20 mouse cellular contexts compared by ENCODE assay signal in genomic region chr3:89346815-89347540, GRCm38 (mm10). TPM values are rescaled to one million over a fixed set of nuclear protein-coding genes. Genes with fewer than 3 reads are reported as not detected.
DNase-seq lines count a peak whose midpoint lies in the region; ATAC-seq and TF ChIP-seq lines count a peak whose summit lies in the region.
"Had no signal": no experiment of that assay in that cellular context is flagged by ENCODE, and none has a peak within 500 bp of the region (broad histone marks: within the 10 kb centered on the region; RNA-seq: fewer than 3 reads in every experiment).

No protein-coding gene starts in this region.

- no peak overlapping the region for H3K4me2 ChIP-seq in limb, embryonic 11.5 days (ENCODE audit: low read depth, severe bottlenecking)
- H3K4me2 ChIP-seq in intestine, postnatal 0 days (replicated peaks; ENCODE audit: low read depth), result no peak overlapping the region
- no peak overlapping the region for H3K4me2 ChIP-seq in hindbrain, embryonic 12.5 days (replicated peaks)

- no peak for TF ChIP-seq CTCF in bone marrow, adult 2 months (IDR thresholded peaks at IDR 0.05; ENCODE audit: control insufficient read depth, insufficient read depth, low read length)
- TF ChIP-seq CTCF in intestine, postnatal 0 days (IDR thresholded peaks at IDR 0.05; ENCODE audit: low read depth), result no peak

- no peak overlapping the region for H3K27ac ChIP-seq in limb, embryonic 11.5 days (replicated peaks; ENCODE audit: low read depth, low read length)
- no peak overlapping the region for H3K27ac ChIP-seq in limb, embryonic 10.5 days
- peak overlapping the region; percentile 41; the same call in 1 of the 2 replicates for H3K27ac ChIP-seq in bone marrow, adult 2 months (ENCODE audit: control insufficient read depth, insufficient read depth, low read depth, low read length, poor library complexity)
- no peak overlapping the region for H3K27ac ChIP-seq in intestine, postnatal 0 days (ENCODE audit: low read depth, low read length)
- no peak overlapping the region for H3K27ac ChIP-seq in hindbrain, embryonic 12.5 days

- WGBS in limb, embryonic 11.5 days, result 87% methylated on average over 10 of the region's 10 CpGs
- 83% methylated on average over 10 of the region's 10 CpGs for WGBS in limb, embryonic 10.5 days
- WGBS in bone marrow, adult 2 months, result 41% methylated on average over 10 of the region's 10 CpGs
- 88% methylated on average over 10 of the region's 10 CpGs for WGBS in intestine, postnatal 0 days
- 84% methylated on average over 10 of the region's 10 CpGs for WGBS in hindbrain, embryonic 12.5 days

- peak; percentile 97 for DNase-seq in heart, adult 11 months
- no peak for DNase-seq in heart, postnatal 25 days (ENCODE audit: low spot score)
- DNase-seq in limb, embryonic 11.5 days (ENCODE audit: low spot score), result no peak
- DNase-seq in limb, embryonic 10.5 days (ENCODE audit: low spot score), result no peak
- DNase-seq: adrenal gland, postnatal 10 days; cerebellum, adult 9-10 months; embryo, embryonic 11 days; gastrocnemius, postnatal 14 days; kidney, adult 8-10 months; right cerebral cortex, postnatal 25 days; thymus, postnatal 36 days had no signal

- peak overlapping the region; percentile 2; the same call in 1 of the 2 replicates for H3K9ac ChIP-seq in limb, embryonic 11.5 days (ENCODE audit: low read length)
- no peak overlapping the region for H3K9ac ChIP-seq in intestine, postnatal 0 days (ENCODE audit: low read depth, low read length)
- H3K9ac ChIP-seq in hindbrain, embryonic 12.5 days, result no peak overlapping the region
- H3K9ac ChIP-seq: lung, embryonic 15.5 days had no signal

- intact Hi-C loops in heart, postnatal 25 days (cut with DNase I), result loop anchor here (10.0 kb wide), 1 partner anchor 508 kb away; no protein-coding TSS in a partner anchor

- no peak for ATAC-seq in limb, embryonic 11.5 days (ENCODE audit: insufficient number of reproducible peaks, low FRiP score, low TSS enrichment, low read depth)
- peak; percentile 58 for ATAC-seq in megakaryocyte, adult 5-6 weeks (ENCODE audit: poor library complexity, severe bottlenecking)
- no peak for ATAC-seq in intestine, postnatal 0 days
- no peak for ATAC-seq in hindbrain, embryonic 12.5 days (ENCODE audit: low FRiP score)

- H3K27me3 ChIP-seq in limb, embryonic 11.5 days (ENCODE audit: control insufficient read depth, insufficient read depth, low read length), result 0 out of 2 replicates have a peak, but pooled peaks cover 3% of the 10 kb centered on the region
- H3K27me3 ChIP-seq in limb, embryonic 10.5 days (ENCODE audit: low read depth, poor library complexity, severe bottlenecking), result peaks cover 53% of the 10 kb centered on the region
- no peaks in the 10 kb centered on the region for H3K27me3 ChIP-seq in intestine, postnatal 0 days (replicated peaks; ENCODE audit: control insufficient read depth, insufficient read depth, low read length)
- H3K27me3 ChIP-seq in hindbrain, embryonic 12.5 days, result peaks cover 23% of the 10 kb centered on the region
- H3K27me3 ChIP-seq: lung, embryonic 15.5 days had no signal

- no peaks in the 10 kb centered on the region for H3K9me3 ChIP-seq in limb, embryonic 11.5 days (ENCODE audit: control insufficient read depth, low read length)
- H3K9me3 ChIP-seq in limb, embryonic 10.5 days (replicated peaks), result no peaks in the 10 kb centered on the region
- H3K9me3 ChIP-seq in intestine, postnatal 0 days (ENCODE audit: control insufficient read depth), result no peaks in the 10 kb centered on the region
- H3K9me3 ChIP-seq in hindbrain, embryonic 12.5 days (replicated peaks), result no peaks in the 10 kb centered on the region
- H3K9me3 ChIP-seq: lung, embryonic 15.5 days had no signal

- peaks cover 5% of the 10 kb centered on the region; the same call in 1 of the 2 replicates for H3K36me3 ChIP-seq in limb, embryonic 11.5 days (ENCODE audit: control insufficient read depth, insufficient read depth, low read length)
- H3K36me3 ChIP-seq in limb, embryonic 10.5 days, result peaks cover 42% of the 10 kb centered on the region
- H3K36me3 ChIP-seq in intestine, postnatal 0 days (ENCODE audit: control insufficient read depth, insufficient read depth), result peaks cover 41% of the 10 kb centered on the region
- peaks cover 16% of the 10 kb centered on the region; the same call in 1 of the 2 replicates for H3K36me3 ChIP-seq in hindbrain, embryonic 12.5 days

- peaks cover 11% of the 10 kb centered on the region; the same call in 1 of the 2 replicates for H3K4me1 ChIP-seq in limb, embryonic 11.5 days (ENCODE audit: control insufficient read depth, insufficient read depth, low read length)
- H3K4me1 ChIP-seq in limb, embryonic 10.5 days, result peaks cover 36% of the 10 kb centered on the region
- H3K4me1 ChIP-seq in bone marrow, adult 2 months (ENCODE audit: control insufficient read depth, insufficient read depth, low read length), result peaks cover 10% of the 10 kb centered on the region
- H3K4me1 ChIP-seq in intestine, postnatal 0 days (replicated peaks; ENCODE audit: control insufficient read depth, insufficient read depth, low read length), result peaks cover 7% of the 10 kb centered on the region; the same call in 1 of the 2 replicates
- peaks cover 15% of the 10 kb centered on the region for H3K4me1 ChIP-seq in hindbrain, embryonic 12.5 days

- no peak overlapping the region for H3K4me3 ChIP-seq in limb, embryonic 11.5 days (ENCODE audit: low read depth, low read length)
- no peak overlapping the region for H3K4me3 ChIP-seq in limb, embryonic 10.5 days
- H3K4me3 ChIP-seq in bone marrow, adult 2 months (replicated peaks; ENCODE audit: control insufficient read depth, low read depth, low read length), result no peak overlapping the region
- no peak overlapping the region for H3K4me3 ChIP-seq in intestine, postnatal 0 days (ENCODE audit: low read depth, low read length)
- no peak overlapping the region for H3K4me3 ChIP-seq in hindbrain, embryonic 12.5 days
- H3K4me3 ChIP-seq: lung, embryonic 15.5 days had no signal

- TF ChIP-seq POLR2A in bone marrow, adult 2 months (IDR thresholded peaks at IDR 0.05; ENCODE audit: borderline replicate concordance, control insufficient read depth, low read depth, low read length), result no peak

RNA-seq across cellular contexts. Expression of gene Adam15, which starts 2.8 kb away (rescaled TPM):
- total RNA-seq in heart, postnatal 25 days (2021), result 10 to 100 TPM; 52.7 to 68.7 TPM
- 17.8 and 21.0 TPM in 2 replicates for polyA plus RNA-seq in limb, embryonic 11.5 days (2014; fragmentation: Nextera tagmentation; extraction: Ambion mirVana)
- 29.4 TPM in 2 replicates for polyA plus RNA-seq in limb, embryonic 10.5 days (2016; fragmentation: Nextera tagmentation; extraction: Ambion mirVana)
- polyA plus RNA-seq in bone marrow, adult 2 months (2011; ENCODE audit: insufficient read depth, insufficient read length, low replicate concordance, missing spikeins), result 112 and 187 TPM in 2 replicates
- total RNA-seq in megakaryocyte, adult 5-6 weeks (2015), result 107 and 135 TPM in 2 replicates
- 100 and 124 TPM in 2 replicates for total RNA-seq in megakaryocyte, adult 5-6 weeks (2017)
- polyA plus RNA-seq in intestine, postnatal 0 days (2015; fragmentation: Nextera tagmentation; extraction: Ambion mirVana), result 33.9 and 37.0 TPM in 2 replicates
- 40.3 and 41.9 TPM in 2 replicates for polyA plus RNA-seq in hindbrain, embryonic 12.5 days (2016; fragmentation: Nextera tagmentation; extraction: Ambion mirVana)

RNA-seq across cellular contexts. Expression of gene Efna4, which starts 9.2 kb away (rescaled TPM):
- total RNA-seq in heart, postnatal 25 days (2021), result under 1 TPM; 0.31 to 0.47 TPM
- polyA plus RNA-seq in limb, embryonic 11.5 days (2014; fragmentation: Nextera tagmentation; extraction: Ambion mirVana), result 46.9 and 48.9 TPM in 2 replicates
- polyA plus RNA-seq in limb, embryonic 10.5 days (2016; fragmentation: Nextera tagmentation; extraction: Ambion mirVana), result 47.4 and 53.4 TPM in 2 replicates
- not detected in 2 replicates for polyA plus RNA-seq in bone marrow, adult 2 months (2011; ENCODE audit: insufficient read depth, insufficient read length, low replicate concordance, missing spikeins)
- total RNA-seq in megakaryocyte, adult 5-6 weeks (2015), result 0.16 and 0.33 TPM in 2 replicates
- total RNA-seq in megakaryocyte, adult 5-6 weeks (2017), result not detected in 2 replicates
- 5.1 and 5.3 TPM in 2 replicates for polyA plus RNA-seq in intestine, postnatal 0 days (2015; fragmentation: Nextera tagmentation; extraction: Ambion mirVana)
- polyA plus RNA-seq in hindbrain, embryonic 12.5 days (2016; fragmentation: Nextera tagmentation; extraction: Ambion mirVana), result 20.5 and 21.4 TPM in 2 replicates
- total RNA-seq: liver, adult 2 months; megakaryocyte-erythroid progenitor cell, adult 5-6 weeks had no signal

RNA-seq across cellular contexts. Expression of gene Dcst2, which starts 14.8 kb away (rescaled TPM):
- not detected for total RNA-seq in heart, postnatal 25 days (2021)
- polyA plus RNA-seq in limb, embryonic 11.5 days (2014; fragmentation: Nextera tagmentation; extraction: Ambion mirVana), result 0.23 and 0.28 TPM in 2 replicates
- polyA plus RNA-seq in limb, embryonic 10.5 days (2016; fragmentation: Nextera tagmentation; extraction: Ambion mirVana), result 0.24 TPM in 1 of 2 replicates, not detected in the other
- 0.56 TPM in 1 of 2 replicates, not detected in the other for polyA plus RNA-seq in bone marrow, adult 2 months (2011; ENCODE audit: insufficient read depth, insufficient read length, low replicate concordance, missing spikeins)
- not detected in 2 replicates for total RNA-seq in megakaryocyte, adult 5-6 weeks (2015)
- not detected in 2 replicates for total RNA-seq in megakaryocyte, adult 5-6 weeks (2017)
- polyA plus RNA-seq in intestine, postnatal 0 days (2015; fragmentation: Nextera tagmentation; extraction: Ambion mirVana), result 10.0 and 11.5 TPM in 2 replicates
- 0.12 and 0.29 TPM in 2 replicates for polyA plus RNA-seq in hindbrain, embryonic 12.5 days (2016; fragmentation: Nextera tagmentation; extraction: Ambion mirVana)
- total RNA-seq: gastrocnemius, postnatal 14 days; heart, postnatal 36 days; liver, adult 2 months; megakaryocyte-erythroid progenitor cell, adult 5-6 weeks had no signal
- polyA plus RNA-seq: liver, adult 2 months had no signal

RNA-seq across cellular contexts. Expression of gene Dcst1, which starts 18.1 kb away (rescaled TPM):
- total RNA-seq in heart, postnatal 25 days (2021), result not detected
- 0.37 and 0.44 TPM in 2 replicates for polyA plus RNA-seq in limb, embryonic 11.5 days (2014; fragmentation: Nextera tagmentation; extraction: Ambion mirVana)
- polyA plus RNA-seq in limb, embryonic 10.5 days (2016; fragmentation: Nextera tagmentation; extraction: Ambion mirVana), result 0.25 and 0.30 TPM in 2 replicates
- 1.3 TPM in 1 of 2 replicates, not detected in the other for polyA plus RNA-seq in bone marrow, adult 2 months (2011; ENCODE audit: insufficient read depth, insufficient read length, low replicate concordance, missing spikeins)
- total RNA-seq in megakaryocyte, adult 5-6 weeks (2015), result 0.14 TPM in 1 of 2 replicates, not detected in the other
- not detected in 2 replicates for total RNA-seq in megakaryocyte, adult 5-6 weeks (2017)
- 23.5 and 26.7 TPM in 2 replicates for polyA plus RNA-seq in intestine, postnatal 0 days (2015; fragmentation: Nextera tagmentation; extraction: Ambion mirVana)
- polyA plus RNA-seq in hindbrain, embryonic 12.5 days (2016; fragmentation: Nextera tagmentation; extraction: Ambion mirVana), result 0.71 and 0.76 TPM in 2 replicates
- total RNA-seq: gastrocnemius, postnatal 14 days; heart, postnatal 36 days; layer of hippocampus, postnatal 25 days; liver, adult 2 months; megakaryocyte-erythroid progenitor cell, adult 5-6 weeks had no signal

RNA-seq across cellular contexts. Expression of gene Efna3, which starts 24.2 kb away (rescaled TPM):
- total RNA-seq in heart, postnatal 25 days (2021), result under 1 TPM in 1 of 2 experiments, not detected in 1; 0.31 TPM
- 13.9 and 19.3 TPM in 2 replicates for polyA plus RNA-seq in limb, embryonic 11.5 days (2014; fragmentation: Nextera tagmentation; extraction: Ambion mirVana)
- polyA plus RNA-seq in limb, embryonic 10.5 days (2016; fragmentation: Nextera tagmentation; extraction: Ambion mirVana), result 13.2 and 18.4 TPM in 2 replicates
- 2.7 TPM in 1 of 2 replicates, not detected in the other for polyA plus RNA-seq in bone marrow, adult 2 months (2011; ENCODE audit: insufficient read depth, insufficient read length, low replicate concordance, missing spikeins)
- total RNA-seq in megakaryocyte, adult 5-6 weeks (2015), result not detected in 2 replicates
- total RNA-seq in megakaryocyte, adult 5-6 weeks (2017), result not detected in 2 replicates
- polyA plus RNA-seq in intestine, postnatal 0 days (2015; fragmentation: Nextera tagmentation; extraction: Ambion mirVana), result 1.4 and 1.6 TPM in 2 replicates
- 21.7 and 22.2 TPM in 2 replicates for polyA plus RNA-seq in hindbrain, embryonic 12.5 days (2016; fragmentation: Nextera tagmentation; extraction: Ambion mirVana)
- total RNA-seq: gastrocnemius, postnatal 14 days; heart, postnatal 36 days; liver, adult 2 months; megakaryocyte-erythroid progenitor cell, adult 5-6 weeks had no signal
- polyA plus RNA-seq: liver, adult 2 months had no signal
